Mouse (Mus musculus) lung, postnatal 0 days (tissue): Measurements from ENCODE around the gene Olfr457. TPM values are rescaled to one million over a fixed set of nuclear protein-coding genes. Genes with fewer than 3 reads are reported as not detected.

Experiments
- ATAC-seq: fragments of 200-750 bp; cut with Nextera tagmentation; 2 replicates; pipeline ENCODE4 v1.8.0; 2017; ENCODE audit warnings: moderate library complexity
- DNase-seq: peaks from one replicate; pipeline ENCODE4 v3.0.0-alpha.2; 2016; ENCODE audit warnings: low spot score
- H3K27ac ChIP-seq: fragments of 300-500 bp; sonication (generic); 2 replicates; pipeline ENCODE4 v1.5.1; 2014; ENCODE audit warnings: antibody characterized with exemption, mild to moderate bottlenecking, low read length, mixed read lengths
- H3K27me3 ChIP-seq: fragments of 300-500 bp; sonication (generic); replicated peaks from 2 replicates; pipeline ENCODE4 v1.6.1; 2014; ENCODE audit warnings: low read length, mixed read lengths; ENCODE audit not compliant: insufficient read depth
- H3K36me3 ChIP-seq: fragments of 300-500 bp; sonication (generic); 2 replicates; pipeline ENCODE4 v1.6.1; 2014; ENCODE audit warnings: low read length, mixed read lengths; ENCODE audit not compliant: insufficient read depth
- H3K4me1 ChIP-seq: fragments of 300-500 bp; sonication (generic); 2 replicates; pipeline ENCODE4 v1.6.1; 2014; ENCODE audit warnings: antibody characterized with exemption, low read depth, low read length, mixed read lengths; ENCODE audit not compliant: insufficient read depth
- H3K4me2 ChIP-seq: fragments of 300-500 bp; sonication (generic); replicated peaks from 2 replicates; pipeline ENCODE4 v1.6.1; 2014; ENCODE audit warnings: low read depth, mild to moderate bottlenecking, low read length, moderate library complexity, mixed read lengths
- H3K4me3 ChIP-seq: fragments of 300-500 bp; sonication (generic); 2 replicates; pipeline ENCODE4 v1.5.1; 2014; ENCODE audit warnings: low read depth, low read length
- H3K9ac ChIP-seq: fragments of 300-500 bp; sonication (generic); replicated peaks from 2 replicates; pipeline ENCODE4 v1.6.1; 2014; ENCODE audit warnings: low read depth, mild to moderate bottlenecking
- H3K9me3 ChIP-seq: fragments of 300-500 bp; sonication (generic); 2 replicates; pipeline ENCODE4 v1.6.1; 2016; ENCODE audit warnings: low read length, mixed read lengths
- CTCF ChIP-seq: IDR thresholded peaks from 2 replicates; pipeline ENCODE4 v1.5.1; 2016; ENCODE audit warnings: antibody characterized with exemption, mild to moderate bottlenecking
- EP300 ChIP-seq: IDR thresholded peaks from 2 replicates; pipeline ENCODE4 v1.6.1; 2016; ENCODE audit warnings: antibody characterized with exemption, mild to moderate bottlenecking, control low read depth
- WGBS: fragments of 180-500 bp; shearing (Covaris S2); extraction: QIAGEN DNeasy Blood & Tissue Kit; methylation state at CpG from one replicate; pipeline ENCODE4 v1.1.7; 2014; 5-methylcytosine and 5-hydroxymethylcytosine counted together
- polyA plus RNA-seq: library from polyadenylated mRNA; unstranded; fragments of >200 nt; fragmentation: Nextera tagmentation; extraction: Ambion mirVana; gene quantifications from 2 replicates; pipeline ENCODE4 v1.2.1, GENCODE M21; 2015

Olfr457 gene
- polyA plus RNA-seq, 1 experiment from 2014 or later, result 0.06 TPM

GRCm38 (mm10) chr6:42433554-42433953 is 42.6 kb downstream of the Olfr457 start:
- no peak overlapping the region for H3K27ac ChIP-seq
- ATAC-seq (no peak), DNase-seq (peak; percentile 48)
- TF ChIP-seq CTCF, result peak; percentile 63
- TF ChIP-seq EP300, result no peak
- H3K4me1 ChIP-seq, result no peaks in the 10 kb centered on the region
- H3K36me3 ChIP-seq, result no peaks in the 10 kb centered on the region
- H3K27me3 ChIP-seq, result no peaks in the 10 kb centered on the region
- no peaks in the 10 kb centered on the region for H3K9me3 ChIP-seq
- no peak overlapping the region for H3K9ac ChIP-seq
- 39% methylated on average over 2 of the region's 2 CpGs for WGBS
- H3K4me3 ChIP-seq, result no peak overlapping the region
- H3K4me2 ChIP-seq, result no peak overlapping the region

DNA sequence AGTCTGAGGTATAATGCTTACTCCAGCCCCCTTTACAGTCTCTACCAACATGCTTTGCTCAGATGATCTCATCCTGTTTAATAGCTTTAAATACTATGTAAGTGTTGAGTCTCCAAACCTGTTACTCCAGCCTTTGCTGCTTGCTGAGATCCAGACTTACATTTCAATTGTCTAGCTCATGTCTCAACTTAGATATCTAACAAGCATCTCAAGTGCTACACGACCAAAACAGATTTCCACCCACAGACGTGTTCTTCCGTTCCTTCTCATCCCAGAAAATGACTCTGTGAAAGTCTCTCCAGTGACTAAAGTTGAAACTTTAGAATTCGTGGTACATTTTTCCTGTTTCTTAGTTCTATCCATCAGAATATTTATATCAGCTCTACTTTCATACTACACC is 49.8 kb downstream of the Olfr457 start:
- TF ChIP-seq EP300, result no peak
- no peak for TF ChIP-seq CTCF
- DNase-seq, result no peak
- Histone ChIP-seq H3K4me2 (no peak overlapping the region), H3K4me3 (no peak overlapping the region), H3K27me3 (no peaks in the 10 kb centered on the region), H3K36me3 (no peaks in the 10 kb centered on the region), H3K9me3 (no peaks in the 10 kb centered on the region), H3K27ac (no peak overlapping the region), H3K9ac (no peak overlapping the region), H3K4me1 (no peaks in the 10 kb centered on the region)
- no peak for ATAC-seq
- WGBS, result 84% methylated on average over 4 of the region's 4 CpGs

DNA sequence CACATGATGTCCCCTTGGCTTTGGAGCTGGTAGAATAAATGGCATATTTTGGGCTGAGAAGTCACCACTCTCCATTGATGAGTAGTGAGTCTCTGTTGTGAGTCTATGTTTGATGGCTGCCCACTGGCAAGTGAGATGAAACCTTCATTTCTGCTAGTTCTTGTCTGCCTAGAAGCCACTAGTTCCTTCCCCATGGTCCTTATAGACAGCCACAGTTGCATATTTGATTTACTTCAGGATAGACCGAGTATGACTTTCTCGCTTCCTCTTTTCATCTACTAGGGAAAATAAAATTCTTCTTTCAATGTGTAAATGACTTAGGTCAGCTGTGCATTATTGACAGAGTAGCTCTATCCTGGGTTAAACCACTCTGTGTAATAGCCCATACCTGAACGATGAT is 51.7 kb downstream of the Olfr457 start:
- WGBS, result 83% methylated on average over 3 of the region's 3 CpGs

GRCm38 (mm10) chr6:42421439-42421838 is 54.7 kb downstream of the Olfr457 start:
- Histone ChIP-seq H3K36me3 (no peaks in the 10 kb centered on the region), H3K4me3 (no peak overlapping the region), H3K27ac (no peak overlapping the region), H3K9me3 (no peaks in the 10 kb centered on the region), H3K4me2 (no peak overlapping the region), H3K27me3 (no peaks in the 10 kb centered on the region), H3K4me1 (no peaks in the 10 kb centered on the region), H3K9ac (no peak overlapping the region)
- 63% methylated on average over 2 of the region's 2 CpGs for WGBS
- peak; percentile 48 for ATAC-seq
- TF ChIP-seq CTCF (no peak), EP300 (peak; percentile 12; the same call in 1 of the 2 replicates)
- peak; percentile 56 for DNase-seq

More for the DNA sequence above, 51.7 kb downstream of the Olfr457 start:
- H3K9ac ChIP-seq, result no peak overlapping the region
- H3K4me3 ChIP-seq, result no peak overlapping the region
- no peaks in the 10 kb centered on the region for H3K9me3 ChIP-seq
- no peak overlapping the region for H3K4me2 ChIP-seq
- no peak for ATAC-seq
- H3K27ac ChIP-seq, result no peak overlapping the region
- no peaks in the 10 kb centered on the region for H3K36me3 ChIP-seq
- H3K4me1 ChIP-seq, result no peaks in the 10 kb centered on the region
- no peak for DNase-seq
- H3K27me3 ChIP-seq, result no peaks in the 10 kb centered on the region
- TF ChIP-seq CTCF (no peak), EP300 (no peak)

- Histone ChIP-seq H3K4me1 (no peaks in the 10 kb centered on the region), H3K36me3 (no peaks in the 10 kb centered on the region), H3K4me3 (no peak overlapping the region), H3K9me3 (no peaks in the 10 kb centered on the region), H3K27ac (no peak overlapping the region), H3K4me2 (no peak overlapping the region), H3K9ac (no peak overlapping the region), H3K27me3 (no peaks in the 10 kb centered on the region)
- no peak for ATAC-seq
- no peak for TF ChIP-seq EP300
- DNase-seq, result peak; percentile 18
- WGBS, result 90% methylated on average over 2 of the region's 2 CpGs
These were observed 56.7 kb downstream of the Olfr457 start for GRCm38 (mm10) chr6:42419443-42419842.

Other genes with a start within 250 kb of the Olfr457 start
- 94.8 and 105 TPM in 2 replicates for gene Gstk1, start 230.4 kb downstream of the Olfr457 start, polyA plus RNA-seq
- 22.9 and 26.5 TPM in 2 replicates for gene Tmem139, start 214.4 kb downstream of the Olfr457 start, polyA plus RNA-seq
- gene Casp2, start 211.3 kb downstream of the Olfr457 start, polyA plus RNA-seq, result 29.0 and 33.1 TPM in 2 replicates
- gene Clcn1, start 189.7 kb downstream of the Olfr457 start, polyA plus RNA-seq, result 0.05 TPM in 1 of 2 replicates, not detected in the other
- gene Fam131b, start 151.7 kb downstream of the Olfr457 start, polyA plus RNA-seq, result not detected in 2 replicates
- gene Zyx, start 126.7 kb downstream of the Olfr457 start, polyA plus RNA-seq, result 166 and 183 TPM in 2 replicates
- gene Epha1, start 103.1 kb downstream of the Olfr457 start, polyA plus RNA-seq, result 21.8 TPM in 2 replicates
- 0.15 TPM in 1 of 2 replicates, not detected in the other for gene Tas2r143, start 76.1 kb downstream of the Olfr457 start, polyA plus RNA-seq
- gene Tas2r135, start 70.9 kb downstream of the Olfr457 start, polyA plus RNA-seq, result 0.18 TPM in 1 of 2 replicates, not detected in the other
- gene Tas2r126, start 41.8 kb downstream of the Olfr457 start, polyA plus RNA-seq, result not detected in 2 replicates
- 0.08 TPM in 1 of 2 replicates, not detected in the other for gene Olfr458, start 11.1 kb downstream of the Olfr457 start, polyA plus RNA-seq
- 0.30 and 0.33 TPM in 2 replicates for gene Olfr456, start 10.9 kb upstream of the Olfr457 start, polyA plus RNA-seq
- 0.04 and 0.13 TPM in 2 replicates for gene Olfr455, start 71.3 kb upstream of the Olfr457 start, polyA plus RNA-seq
- gene Tcaf3, start 121.4 kb upstream of the Olfr457 start, polyA plus RNA-seq, result 0.05 TPM in 1 of 2 replicates, not detected in the other
- 2.7 TPM in 2 replicates for gene Tcaf2, start 168.9 kb upstream of the Olfr457 start, polyA plus RNA-seq
- 36.9 and 41.2 TPM in 2 replicates for gene Tcaf1, start 233.8 kb upstream of the Olfr457 start, polyA plus RNA-seq